Comparison of ENCODE assay signal across 23 mouse cellular contexts in genomic region chr5:120049063-120049781, GRCm38 (mm10).
"Had no signal": no experiment of that assay in that cellular context is flagged by ENCODE, and none has a peak within 500 bp of the region (broad histone marks: within the 10 kb centered on the region; RNA-seq: fewer than 3 reads in every experiment).

No protein-coding gene starts in this region.

- H3K4me1 ChIP-seq: liver, embryonic 13.5 days; liver, embryonic 15.5 days; lung, embryonic 15.5 days; midbrain, embryonic 10.5 days; neural tube, embryonic 15.5 days had no signal

- H3K9me3 ChIP-seq: liver, embryonic 13.5 days; liver, embryonic 15.5 days; lung, embryonic 15.5 days; midbrain, embryonic 10.5 days; midbrain, embryonic 12.5 days; neural tube, embryonic 13.5 days; neural tube, embryonic 15.5 days had no signal

- H3K27ac ChIP-seq: liver, embryonic 13.5 days; liver, embryonic 15.5 days; lung, embryonic 15.5 days; midbrain, embryonic 10.5 days; midbrain, embryonic 12.5 days; neural tube, embryonic 13.5 days; neural tube, embryonic 15.5 days had no signal

- ATAC-seq: liver, postnatal 0 days; lung, postnatal 0 days; midbrain, embryonic 16.5 days had no signal

- H3K4me3 ChIP-seq: liver, embryonic 13.5 days; liver, embryonic 15.5 days; lung, embryonic 15.5 days; midbrain, embryonic 10.5 days; midbrain, embryonic 12.5 days; myocyte; neural tube, embryonic 13.5 days; neural tube, embryonic 15.5 days had no signal

- H3K9ac ChIP-seq: liver, embryonic 13.5 days; liver, embryonic 15.5 days; liver, postnatal 0 days; lung, embryonic 15.5 days; midbrain, embryonic 12.5 days; neural tube, embryonic 13.5 days; neural tube, embryonic 15.5 days had no signal

- H3K36me3 ChIP-seq: liver, embryonic 13.5 days; liver, embryonic 15.5 days; lung, embryonic 15.5 days; midbrain, embryonic 10.5 days; midbrain, embryonic 12.5 days; neural tube, embryonic 13.5 days; neural tube, embryonic 15.5 days had no signal

- H3K27me3 ChIP-seq: liver, embryonic 13.5 days; liver, embryonic 15.5 days; lung, embryonic 15.5 days; midbrain, embryonic 12.5 days; neural tube, embryonic 13.5 days; neural tube, embryonic 15.5 days had no signal

- DNase-seq: liver, embryonic 13.5 days; liver, postnatal 0 days; lung, adult 2 months; lung, postnatal 4 days; midbrain, embryonic 14.5 days; retina, postnatal 1 day; right cerebral cortex, adult 18-20 months; right cerebral cortex, postnatal 25 days; right cerebral cortex, postnatal 4 days; spleen, adult 18-20 months; thymus, adult 2 months; thymus, postnatal 25 days; thymus, postnatal 4 days had no signal

- H3K4me2 ChIP-seq: liver, embryonic 11.5 days; liver, embryonic 13.5 days; liver, embryonic 15.5 days; lung, embryonic 15.5 days; midbrain, embryonic 12.5 days; neural tube, embryonic 13.5 days; neural tube, embryonic 15.5 days had no signal
